Mouse (Mus musculus): ENCODE measurements at regions not wholly inside any gene's neighbourhood (a gene's known extent, or its start where the extent isn't known, plus 50 kb on each side); places are given as distances from the start of the nearest gene placed in this dataset.

GRCm38 (mm10) chr10:44994385-44995281 lies 72.4 kb upstream of the Prep start:
- TF ChIP-seq CTCF (IDR thresholded peaks at IDR 0.05; ENCODE audit: low read depth) = no peak
- TF ChIP-seq EP300 (IDR thresholded peaks at IDR 0.05; ENCODE audit: low read depth) = no peak
